ENCODE assay signal across 12 mouse cellular contexts in the genomic region with DNA sequence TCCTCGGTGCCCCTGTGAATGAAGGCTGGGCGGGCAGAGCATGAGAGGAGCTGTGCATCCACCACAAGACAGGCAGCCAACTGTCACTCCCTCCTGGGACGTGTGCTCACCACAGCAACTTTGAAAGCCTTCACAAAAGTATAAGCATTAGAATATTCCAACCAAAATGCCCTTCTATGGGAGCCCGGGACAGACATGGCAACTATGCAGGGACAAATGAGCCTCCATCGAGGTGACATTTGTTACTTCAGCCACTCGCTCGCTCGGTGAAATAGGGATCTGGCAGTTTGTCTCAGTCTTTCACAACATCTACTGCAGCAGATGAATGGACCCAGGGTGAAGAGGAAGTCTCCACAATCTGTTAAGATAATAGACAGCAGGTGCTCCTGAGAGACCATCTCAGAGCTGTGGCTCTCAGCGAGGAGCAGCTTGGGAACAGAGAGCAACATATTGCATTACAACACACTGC. TPM values are rescaled to one million over a fixed set of nuclear protein-coding genes. Genes with fewer than 3 reads are reported as not detected.
DNase-seq lines count a peak whose midpoint lies in the region; ATAC-seq and TF ChIP-seq lines count a peak whose summit lies in the region.
"Had no signal": no experiment of that assay in that cellular context is flagged by ENCODE, and none has a peak within 500 bp of the region (broad histone marks: within the 10 kb centered on the region; RNA-seq: fewer than 3 reads in every experiment).

No protein-coding gene starts in this region.

- H3K9me3 ChIP-seq in hindbrain, embryonic 10.5 days: no peaks in the 10 kb centered on the region
- H3K9me3 ChIP-seq: heart, embryonic 15.5 days had no signal

- intact Hi-C loops in heart, postnatal 10 days (cut with DNase I): no loop called here

- peaks cover 95% of the 10 kb centered on the region for H3K36me3 ChIP-seq in hindbrain, embryonic 10.5 days

- no peak overlapping the region for H3K4me3 ChIP-seq in bone marrow, adult 2 months (replicated peaks; ENCODE audit: control insufficient read depth, low read depth, low read length)
- peak overlapping the region; percentile 1 for H3K4me3 ChIP-seq in cerebellum, adult 2 months (replicated peaks; ENCODE audit: insufficient read depth, low read depth, low read length)
- no peak overlapping the region for H3K4me3 ChIP-seq in hindbrain, embryonic 10.5 days
- H3K4me3 ChIP-seq: heart, embryonic 15.5 days; myocyte had no signal

- 35% methylated on average over 9 of the region's 9 CpGs for WGBS in bone marrow, adult 2 months
- WGBS in cerebellum, adult 2 months: 11% methylated on average over 9 of the region's 9 CpGs
- WGBS in hindbrain, embryonic 10.5 days: 77% methylated on average over 9 of the region's 9 CpGs

- H3K4me1 ChIP-seq in bone marrow, adult 2 months (ENCODE audit: control insufficient read depth, insufficient read depth, low read length): no peaks in the 10 kb centered on the region; the same call in 1 of the 2 replicates
- peaks cover 9% of the 10 kb centered on the region; the same call in 1 of the 2 replicates for H3K4me1 ChIP-seq in cerebellum, adult 2 months (ENCODE audit: control insufficient read depth, insufficient read depth, low read length)
- peaks cover 19% of the 10 kb centered on the region for H3K4me1 ChIP-seq in hindbrain, embryonic 10.5 days (replicated peaks)
- H3K4me1 ChIP-seq: heart, embryonic 15.5 days had no signal

- peak; percentile 83 for ATAC-seq in megakaryocyte, adult 5-6 weeks (ENCODE audit: poor library complexity, severe bottlenecking)

- DNase-seq in cerebellum, adult 2 months: peak; percentile 42 to 79
- no peak for DNase-seq in hindbrain, embryonic 10.5 days (ENCODE audit: low spot score)
- DNase-seq in thymus, postnatal 36 days: no peak
- no peak for DNase-seq in heart, adult 8-10 months (ENCODE audit: low spot score)
- no peak for DNase-seq in heart, postnatal 10 days
- DNase-seq: kidney, postnatal 10 days; thymus, adult 18-20 months had no signal

- 0 out of 2 replicates have a peak overlapping the region, but pooled peaks have one; percentile 48 for H3K27ac ChIP-seq in bone marrow, adult 2 months (ENCODE audit: control insufficient read depth, insufficient read depth, low read depth, low read length, poor library complexity)
- H3K27ac ChIP-seq in cerebellum, adult 2 months (ENCODE audit: insufficient read depth, low read length): peak overlapping the region; percentile 4; the same call in 1 of the 2 replicates
- H3K27ac ChIP-seq in hindbrain, embryonic 10.5 days: peak overlapping the region; percentile 29; the same call in 1 of the 2 replicates
- H3K27ac ChIP-seq: heart, embryonic 15.5 days; liver, embryonic 14.5 days had no signal

- H3K27me3 ChIP-seq in cerebellum, adult 2 months (ENCODE audit: control insufficient read depth, insufficient read depth, low read length): no peaks in the 10 kb centered on the region
- no peaks in the 10 kb centered on the region for H3K27me3 ChIP-seq in hindbrain, embryonic 10.5 days (ENCODE audit: insufficient read depth, poor library complexity, severe bottlenecking)
- H3K27me3 ChIP-seq: heart, embryonic 15.5 days had no signal

- no peak for TF ChIP-seq CTCF in bone marrow, adult 2 months (IDR thresholded peaks at IDR 0.05; ENCODE audit: control insufficient read depth, insufficient read depth, low read length)
- no peak for TF ChIP-seq CTCF in cerebellum, adult 2 months (IDR thresholded peaks at IDR 0.05; ENCODE audit: borderline replicate concordance, insufficient read depth, low read depth, low read length)

- no peak for TF ChIP-seq POLR2A in bone marrow, adult 2 months (IDR thresholded peaks at IDR 0.05; ENCODE audit: borderline replicate concordance, control insufficient read depth, low read depth, low read length)
- no peak for TF ChIP-seq POLR2A in cerebellum, adult 2 months (IDR thresholded peaks at IDR 0.05; ENCODE audit: borderline replicate concordance, insufficient read depth, low read length)

RNA-seq across cellular contexts. Expression of gene Lsm6, which starts 10.7 kb away (rescaled TPM):
- polyA plus RNA-seq in bone marrow, adult 2 months (2011; ENCODE audit: insufficient read depth, insufficient read length, low replicate concordance, missing spikeins): 80.4 and 144 TPM in 2 replicates
- 102 and 120 TPM in 2 replicates for polyA plus RNA-seq in cerebellum, adult 2 months (2012; rRNA removed)
- 244 and 277 TPM in 2 replicates for polyA plus RNA-seq in hindbrain, embryonic 10.5 days (2016; fragmentation: Nextera tagmentation; extraction: Ambion mirVana)
- total RNA-seq in megakaryocyte, adult 5-6 weeks (2015): 106 and 128 TPM in 2 replicates
- total RNA-seq in megakaryocyte, adult 5-6 weeks (2017): 92.7 and 115 TPM in 2 replicates
- total RNA-seq in heart, adult 8-10 months (2022): 10 to 100 TPM; 57.9 to 69.6 (median 63.4) TPM
- 10 to 100 TPM; 77.0 to 81.0 TPM for total RNA-seq in heart, postnatal 10 days (2021)

Comparison
In these comparisons a context has a peak if more than half of its experiments do, and no peak if none do; other contexts are left out.
1. DNase-seq: peak in cerebellum, adult 2 months (2 of 2); none in hindbrain, embryonic 10.5 days (single experiment), thymus, postnatal 36 days (0 of 2), heart, adult 8-10 months (single experiment) and heart, postnatal 10 days (0 of 2).
2. Peak in every context shown above with its lines, with median percentiles within 50 percentile points of each other: H3K27ac ChIP-seq.